Mouse (Mus musculus): Measurements from ENCODE around the gene Zfp618.

Gene Zfp618

DNA sequence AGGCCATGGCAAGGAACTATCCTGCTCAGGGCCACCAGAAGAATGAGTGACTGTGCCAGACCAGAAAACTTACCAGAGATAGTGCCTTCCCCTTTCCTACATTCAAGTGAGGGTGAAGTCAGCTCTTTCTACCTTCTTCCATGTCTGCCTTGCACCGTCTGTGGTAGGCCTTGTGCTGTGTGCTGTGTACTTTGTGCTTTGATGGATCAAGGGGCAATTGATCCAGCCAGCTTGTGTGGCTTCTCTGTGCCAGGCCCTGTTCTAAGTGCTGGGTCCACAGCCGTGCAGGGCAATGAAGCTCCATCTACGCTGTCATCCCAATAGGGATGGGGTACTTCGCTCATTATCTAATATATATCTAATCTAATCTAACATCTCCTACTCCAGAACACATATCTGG is 98.0 kb downstream of the Zfp618 start:
- intact Hi-C loops (cut with DNase I), result no loop called here

DNA sequence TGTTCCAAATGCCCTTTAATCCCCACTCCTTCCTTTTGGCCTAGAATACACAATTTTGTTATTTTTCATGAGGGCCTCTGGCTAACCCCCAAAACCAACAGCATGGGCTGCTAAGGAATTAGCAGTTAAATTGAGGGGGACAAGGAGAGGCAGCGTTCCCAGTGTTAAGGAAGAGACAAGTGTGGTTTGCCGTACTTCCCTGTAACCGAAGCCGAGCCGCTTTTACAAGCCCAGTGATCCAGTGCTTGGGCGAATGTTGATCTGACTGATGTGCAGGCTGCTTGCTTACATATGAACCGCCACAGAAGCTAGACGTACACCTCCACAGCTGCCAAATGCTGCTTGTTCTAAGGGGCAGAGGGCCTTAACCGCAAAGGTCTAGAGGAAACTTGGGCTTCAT is 99.5 kb downstream of the Zfp618 start:
- intact Hi-C loops (cut with DNase I), result no loop called here

DNA sequence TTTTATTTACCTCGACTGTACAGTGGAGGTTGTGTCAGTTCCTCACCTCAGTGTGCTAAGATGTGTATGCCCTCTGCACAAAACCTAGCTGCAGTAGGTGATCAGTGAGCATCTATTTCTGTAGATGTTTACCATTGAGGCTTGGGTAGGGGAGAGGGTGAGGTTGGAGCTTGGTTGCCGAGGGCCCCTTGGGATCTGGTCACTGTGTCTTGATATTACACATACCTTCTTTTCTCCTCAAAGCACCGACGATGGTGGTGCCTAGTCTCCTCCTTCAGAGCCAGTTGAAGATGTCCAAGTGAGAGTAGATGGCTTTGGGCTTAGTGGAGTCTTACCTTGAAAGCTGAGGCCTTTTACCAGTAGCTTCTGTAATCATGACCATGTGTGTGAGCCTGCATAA is 101.4 kb downstream of the Zfp618 start:
- intact Hi-C loops (cut with DNase I), result no loop called here

DNA sequence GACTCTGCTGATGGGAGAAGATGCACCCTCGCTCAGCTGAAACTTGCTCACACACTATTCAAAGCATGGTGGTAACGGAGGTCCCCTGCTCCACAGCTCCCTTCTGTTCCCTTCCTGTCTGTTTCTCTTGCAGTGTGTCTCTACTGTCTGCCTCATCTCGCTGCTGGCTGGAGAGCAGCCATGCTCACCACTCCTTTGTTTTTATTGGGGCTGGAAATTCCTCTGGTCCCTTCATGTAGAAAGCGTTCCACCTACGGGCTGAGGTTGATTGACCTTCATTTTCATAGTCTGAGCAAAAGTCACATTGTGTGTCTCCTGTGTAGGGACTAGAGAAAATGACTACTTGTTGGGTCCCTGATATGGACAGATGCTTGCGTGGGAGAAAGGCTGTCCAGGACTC is 102.4 kb downstream of the Zfp618 start:
- intact Hi-C loops (cut with DNase I), result no loop called here

DNA sequence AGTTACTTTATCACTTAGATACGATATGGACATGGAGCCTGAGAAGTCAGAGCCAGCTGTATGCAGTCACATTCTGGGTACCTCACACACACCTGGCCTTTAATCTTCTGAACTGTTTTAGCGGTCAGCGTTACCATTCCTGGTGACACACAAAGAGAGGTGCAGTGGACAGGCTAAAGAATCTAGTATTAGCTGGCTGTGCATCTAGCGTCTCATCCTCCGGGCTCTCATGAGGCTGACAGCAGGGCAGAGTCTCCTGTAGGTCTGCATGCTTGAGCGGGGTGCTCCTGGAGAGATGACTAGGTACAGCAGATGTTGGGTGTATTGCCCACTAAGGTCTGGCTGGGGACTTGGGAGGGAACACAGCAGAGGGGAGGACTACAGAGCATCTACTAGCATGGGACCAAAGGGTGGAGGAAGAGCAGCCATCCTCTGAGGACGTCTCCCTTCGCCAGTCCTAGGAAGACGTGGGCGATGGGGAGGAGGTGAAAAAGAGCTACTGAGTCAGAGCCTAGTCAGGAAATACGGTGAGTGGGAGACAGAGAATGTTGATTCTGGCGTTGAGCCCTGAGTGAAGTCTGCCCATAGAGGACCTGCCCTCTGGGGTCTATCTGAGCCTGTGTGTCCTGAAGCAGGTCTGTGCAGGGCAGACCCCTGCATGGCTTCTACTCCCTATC is 103.3 kb downstream of the Zfp618 start:
- intact Hi-C loops (cut with DNase I), result no loop called here

DNA sequence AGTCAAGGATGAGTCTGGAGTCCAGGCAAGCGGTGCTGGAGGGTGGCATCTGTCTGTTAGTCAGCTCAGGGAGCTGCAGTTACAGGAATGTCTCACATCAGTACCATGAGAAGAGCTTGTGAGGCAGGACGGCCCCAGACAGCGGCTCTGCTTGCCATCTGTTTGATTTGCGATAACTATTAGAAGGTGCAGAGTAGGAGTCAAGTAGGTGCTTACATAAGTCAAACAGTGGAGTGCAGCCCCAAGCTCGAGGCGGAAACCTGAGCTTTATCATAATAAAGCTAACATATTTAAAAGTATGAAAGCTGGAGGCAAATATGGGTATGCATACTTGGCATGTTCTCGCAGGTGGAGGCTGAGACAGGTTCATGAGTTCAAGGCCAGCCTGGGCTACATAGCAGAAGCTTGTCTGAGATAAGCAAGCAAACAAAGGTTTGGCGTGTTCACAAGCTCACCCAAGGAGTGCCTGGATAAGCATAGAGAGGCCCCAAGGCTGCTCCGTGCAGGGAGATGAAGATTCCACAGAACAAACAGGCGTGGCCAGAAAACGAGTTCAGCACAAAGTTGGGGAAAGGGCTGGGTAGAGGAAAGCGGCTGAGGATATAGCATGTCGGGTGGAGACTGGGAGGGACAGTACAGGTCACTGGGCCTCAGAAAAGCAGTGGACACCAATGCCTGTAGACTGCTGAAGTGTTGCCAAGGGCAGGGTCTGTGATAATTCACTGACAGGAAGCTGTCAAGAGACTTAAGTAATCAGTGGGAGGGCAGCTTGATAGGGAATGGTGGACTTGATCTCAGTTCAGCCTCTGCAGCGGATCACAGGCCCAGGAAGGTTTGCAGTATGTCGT is 106.3 kb downstream of the Zfp618 start:
- intact Hi-C loops (cut with DNase I), result no loop called here

DNA sequence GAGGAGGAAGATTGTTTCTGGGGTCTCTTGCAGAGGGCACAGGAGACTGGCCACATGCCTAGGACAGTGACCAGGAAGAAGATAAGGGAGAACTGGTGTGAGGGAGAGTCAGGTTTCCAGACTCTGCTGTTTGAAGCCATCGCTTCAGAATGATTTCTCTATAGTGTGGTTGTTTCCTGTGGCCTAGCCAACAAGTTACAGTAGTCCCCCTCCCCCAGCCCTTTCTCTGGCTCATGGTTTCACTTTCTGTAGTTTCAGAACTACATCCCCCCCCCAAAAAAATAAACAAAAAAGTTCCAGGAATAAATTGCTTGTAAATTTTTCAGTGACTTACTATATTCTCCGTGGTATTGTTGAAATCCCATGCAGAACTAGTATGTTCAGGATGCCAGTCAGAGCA is 107.8 kb downstream of the Zfp618 start:
- intact Hi-C loops (cut with DNase I), result no loop called here

DNA sequence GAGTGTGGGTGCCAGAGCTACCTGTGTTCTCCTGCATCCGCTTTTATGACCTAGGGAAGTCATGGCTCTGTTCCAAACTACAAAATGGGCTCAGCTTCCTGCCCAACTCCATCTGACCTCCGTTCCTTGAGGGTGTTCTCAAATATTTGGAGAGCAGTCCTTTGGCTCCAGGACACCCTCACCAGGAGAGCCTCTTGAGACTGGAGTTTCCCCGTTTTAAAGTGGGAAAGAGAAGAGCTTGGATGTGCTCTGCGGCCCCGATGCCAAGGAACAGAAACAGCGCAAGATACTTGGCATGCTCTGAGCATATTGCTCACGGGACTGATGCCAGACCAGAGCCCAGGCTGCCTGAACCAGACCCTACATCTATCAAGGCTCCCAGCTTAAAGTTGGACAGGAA is 113.8 kb downstream of the Zfp618 start:
- intact Hi-C loops (cut with DNase I), result no loop called here

DNA sequence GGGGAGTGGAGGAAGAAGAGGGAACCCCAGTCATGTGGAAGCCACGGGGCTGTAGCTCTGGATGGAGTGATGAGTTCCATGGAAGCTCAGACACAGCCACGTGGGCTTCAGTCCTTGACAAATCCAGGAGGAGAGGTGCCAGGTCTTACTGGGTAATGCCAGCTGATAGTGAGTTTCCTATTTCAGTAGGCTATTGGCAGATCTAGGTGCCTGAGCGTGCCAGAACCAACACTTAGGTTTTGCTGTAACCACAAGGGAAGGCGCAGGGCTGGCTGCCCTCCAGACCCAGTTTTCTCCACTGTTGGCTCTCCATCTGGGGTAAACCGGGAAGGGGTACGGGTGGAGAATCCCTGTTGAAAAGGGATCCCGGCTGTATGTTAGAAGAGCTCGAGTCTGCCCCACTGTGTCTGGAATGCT is 119.1 kb downstream of the Zfp618 start:
- intact Hi-C loops (cut with DNase I), result no loop called here

DNA sequence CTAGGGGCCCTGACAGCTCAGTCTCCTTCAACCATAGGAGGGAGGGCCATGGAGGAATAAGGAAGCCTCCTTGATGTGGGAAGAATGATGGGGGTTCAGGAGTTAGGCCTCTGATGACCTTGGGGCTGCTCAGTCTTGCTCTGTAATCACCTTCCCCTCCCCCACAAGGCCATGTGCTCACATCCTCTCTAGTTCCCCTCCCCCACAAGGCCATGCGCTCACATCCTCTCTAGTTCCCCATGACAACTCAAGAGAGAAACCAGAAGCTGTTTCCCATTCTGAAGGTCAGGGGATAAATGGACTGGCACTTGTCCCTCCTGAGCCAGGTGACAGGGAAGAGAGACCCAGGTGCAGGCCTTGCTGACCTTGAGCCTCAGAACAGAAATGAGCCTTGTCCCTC is 124.1 kb downstream of the Zfp618 start:
- intact Hi-C loops (cut with DNase I), result no loop called here

DNA sequence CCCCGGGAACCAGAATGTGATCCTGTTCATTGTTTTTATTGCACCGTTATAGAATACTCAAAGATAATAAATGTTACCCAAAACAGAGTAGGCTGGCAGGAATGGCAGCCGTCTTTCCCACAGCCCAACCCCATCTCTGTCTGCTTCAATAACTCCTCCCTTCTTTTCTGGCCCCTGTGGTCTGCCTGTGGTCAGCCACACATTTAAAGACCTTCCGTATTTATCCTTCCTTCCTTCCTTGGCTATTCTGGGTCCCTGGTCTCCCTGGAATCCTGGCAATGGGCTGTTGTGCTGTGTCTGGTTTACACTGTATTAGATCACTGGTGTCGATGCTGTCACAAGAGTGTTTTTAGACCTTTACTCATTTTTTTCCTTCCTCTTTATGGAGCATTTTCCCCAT is 125.8 kb downstream of the Zfp618 start:
- intact Hi-C loops (cut with DNase I), result no loop called here

DNA sequence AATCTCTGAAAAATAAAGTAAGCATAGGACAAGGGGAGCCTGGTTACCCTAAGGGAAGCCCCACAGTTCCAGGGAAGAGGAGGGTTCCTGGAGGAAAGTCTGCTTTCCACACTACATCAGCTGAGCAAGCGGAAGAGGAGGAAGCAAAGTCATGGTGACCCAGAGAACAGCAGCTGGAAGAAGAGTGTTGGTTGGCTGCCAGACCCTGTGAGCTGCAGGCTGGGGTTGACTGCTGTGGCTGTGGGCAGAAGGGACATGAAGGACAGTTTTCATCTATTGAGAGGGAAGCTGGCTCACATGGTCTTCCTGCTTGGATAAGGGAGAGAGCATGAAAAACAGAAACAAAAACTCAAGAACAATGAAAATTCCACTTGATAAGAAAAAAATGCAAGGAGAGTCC is 132.2 kb downstream of the Zfp618 start:
- intact Hi-C loops (cut with DNase I), result no loop called here

DNA sequence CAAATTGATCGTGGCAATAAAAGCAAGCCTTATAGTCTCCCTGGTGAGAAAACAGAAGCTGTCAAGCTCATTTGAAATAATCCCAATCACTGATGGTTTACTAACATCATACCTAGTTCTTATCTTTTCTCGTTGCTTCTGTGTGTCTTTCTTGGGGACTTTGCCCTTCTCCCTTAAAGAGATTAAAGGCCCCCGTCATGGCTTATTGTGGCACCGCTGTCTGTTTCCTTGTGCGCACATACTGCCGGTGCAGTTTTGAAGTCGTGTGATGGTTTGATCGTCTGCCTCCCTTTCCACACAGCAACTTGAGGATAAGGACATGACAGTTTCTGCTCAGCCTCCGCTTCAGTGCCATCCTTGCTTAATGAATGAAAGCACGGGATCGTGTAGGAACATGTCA is 135.1 kb downstream of the Zfp618 start:
- intact Hi-C loops (cut with DNase I), result no loop called here

DNA sequence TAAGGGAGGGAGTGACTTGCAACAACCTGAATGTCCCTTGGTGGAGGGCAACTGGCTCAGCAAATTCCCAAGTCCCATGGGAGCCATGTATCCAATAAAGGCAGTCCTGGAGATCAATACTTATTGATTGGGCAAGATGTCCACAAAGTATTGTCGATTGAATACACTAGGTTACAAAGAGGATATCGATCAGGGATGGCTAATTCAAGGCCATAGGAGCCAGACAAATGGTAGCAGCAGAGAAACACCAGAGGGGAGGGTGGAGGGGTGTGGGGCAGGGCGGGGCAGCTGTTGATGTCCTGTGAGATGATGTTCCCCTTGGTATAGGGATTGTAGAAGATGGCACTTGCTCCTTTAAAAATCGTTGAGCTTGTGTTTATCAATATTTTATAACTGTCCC is 136.7 kb downstream of the Zfp618 start:
- intact Hi-C loops (cut with DNase I), result no loop called here

DNA sequence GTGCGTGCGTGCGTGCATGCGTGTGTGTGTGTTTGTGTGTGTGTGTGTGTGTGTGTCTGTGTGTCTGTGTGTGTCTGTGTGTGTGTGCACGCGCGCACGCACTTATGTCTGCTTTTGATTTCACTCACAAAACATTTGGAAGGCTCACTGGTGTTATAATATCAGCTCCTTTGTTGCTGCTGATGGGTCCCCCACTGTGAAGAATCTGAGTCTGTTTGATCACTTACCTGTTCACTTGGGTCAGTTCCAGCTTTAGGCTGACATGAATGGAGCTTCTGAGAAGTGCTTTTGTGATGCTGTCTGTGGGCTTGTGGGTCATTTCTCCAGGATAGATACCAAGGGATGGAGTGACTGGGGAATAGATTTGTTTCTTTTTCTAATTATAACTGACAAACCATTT is 140.3 kb downstream of the Zfp618 start:
- intact Hi-C loops (cut with DNase I), result no loop called here

DNA sequence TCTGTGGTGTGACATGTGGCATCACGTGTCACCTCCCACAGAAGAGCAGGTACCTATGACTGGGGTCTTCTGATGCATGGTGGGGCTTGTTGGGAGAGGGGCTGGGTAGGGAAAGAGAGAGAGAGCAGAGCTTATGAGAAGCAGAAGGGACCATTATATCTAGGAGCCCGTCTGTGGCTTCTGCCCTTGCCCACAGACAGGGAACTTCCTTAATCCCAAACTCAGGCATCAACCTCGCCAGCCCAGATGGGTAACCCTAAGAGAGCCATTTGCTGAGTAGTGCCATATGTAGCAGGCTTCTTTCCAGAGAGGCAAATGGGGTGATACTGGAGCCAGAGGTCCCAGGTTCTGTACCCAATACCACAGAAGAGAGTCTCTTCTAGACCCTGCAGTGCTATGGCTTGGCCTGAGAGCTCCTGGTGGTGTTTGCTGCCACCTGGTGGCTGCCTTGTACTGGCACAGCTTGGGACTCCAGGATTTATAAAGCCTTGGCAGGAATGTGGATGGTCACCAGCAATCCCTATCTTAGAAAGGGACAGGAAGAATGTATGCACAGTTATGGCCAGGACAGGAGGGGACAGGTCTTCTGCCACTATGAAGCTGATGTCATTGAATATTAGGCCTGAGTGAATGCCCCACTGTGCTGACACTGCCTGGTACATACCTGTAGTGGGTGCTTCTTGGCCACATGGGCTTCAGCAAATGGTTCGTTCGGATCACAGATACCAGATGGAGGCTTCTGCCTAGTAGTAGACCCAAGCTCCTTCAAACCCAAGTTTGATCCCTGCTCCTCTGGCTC is 153.5 kb downstream of the Zfp618 start:
- intact Hi-C loops (cut with DNase I), result loop anchor here (1.0 to 10.0 kb wide), 4 partner anchors 154 to 338 kb away; partner anchors contain the start of gene Zfp618

DNA sequence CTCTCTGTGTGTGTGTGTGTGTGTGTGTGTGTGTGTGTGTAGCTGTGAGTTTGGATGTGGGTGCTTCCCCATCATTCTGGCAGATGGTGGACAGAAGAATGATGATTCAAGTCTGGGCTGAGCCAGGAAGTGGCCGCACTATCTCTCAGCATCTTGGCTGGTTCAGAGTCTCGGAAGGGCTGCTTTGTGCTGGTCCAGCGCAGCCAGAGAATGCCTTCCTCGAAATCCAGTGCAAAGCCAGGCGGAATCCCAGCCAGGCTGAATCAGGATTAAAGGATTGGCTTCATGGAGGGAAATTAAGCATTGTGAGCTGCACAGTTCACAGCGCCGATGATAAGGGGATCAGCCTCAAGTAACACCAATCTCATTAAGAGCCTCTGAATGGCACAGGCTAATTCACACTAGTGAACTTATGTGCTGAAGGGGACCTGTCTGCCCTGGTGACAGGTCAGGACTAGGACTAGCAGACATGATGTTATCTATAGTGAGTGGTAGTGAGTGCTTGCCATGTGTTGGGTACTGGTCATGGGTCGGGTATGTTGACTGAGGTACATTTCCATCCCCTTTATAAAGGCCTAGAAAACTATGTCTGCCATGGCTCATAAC is 159.6 kb downstream of the Zfp618 start:
- intact Hi-C loops (cut with DNase I), result no loop called here

DNA sequence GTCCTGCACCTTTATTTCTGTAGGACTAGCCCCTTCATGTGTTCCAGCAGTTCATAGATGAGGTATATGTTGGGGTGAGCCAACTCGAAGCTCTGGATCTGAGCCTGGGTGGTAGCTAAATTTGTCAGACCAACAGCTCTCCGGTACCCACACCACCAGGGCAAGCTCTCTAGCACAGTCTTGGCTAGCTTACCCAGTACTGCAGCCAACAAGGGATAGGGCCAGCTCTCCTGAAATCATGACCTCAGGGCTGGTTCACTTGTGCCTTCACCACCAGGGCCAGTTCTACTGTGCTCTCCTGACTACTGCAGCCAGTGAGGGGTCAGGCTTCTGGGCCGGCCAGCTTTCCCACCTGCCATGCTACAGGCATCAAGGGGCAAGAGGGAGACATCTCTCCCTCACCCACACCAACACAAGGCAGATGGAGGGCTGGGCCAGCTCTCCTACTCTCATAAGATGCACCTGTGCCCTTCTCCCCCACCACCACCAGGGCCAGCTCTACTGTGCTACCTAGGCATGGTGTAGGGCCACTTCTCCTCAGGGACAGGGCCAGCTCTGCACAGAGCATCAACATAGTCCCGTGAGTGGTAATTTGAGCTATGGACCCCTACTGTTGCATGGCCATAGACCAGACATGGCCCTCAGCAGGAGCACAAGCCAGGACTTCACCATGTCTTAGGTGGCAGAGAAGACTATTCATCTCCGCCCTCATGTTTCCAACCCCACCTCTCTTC is 164.7 kb downstream of the Zfp618 start:
- intact Hi-C loops (cut with DNase I), result no loop called here

DNA sequence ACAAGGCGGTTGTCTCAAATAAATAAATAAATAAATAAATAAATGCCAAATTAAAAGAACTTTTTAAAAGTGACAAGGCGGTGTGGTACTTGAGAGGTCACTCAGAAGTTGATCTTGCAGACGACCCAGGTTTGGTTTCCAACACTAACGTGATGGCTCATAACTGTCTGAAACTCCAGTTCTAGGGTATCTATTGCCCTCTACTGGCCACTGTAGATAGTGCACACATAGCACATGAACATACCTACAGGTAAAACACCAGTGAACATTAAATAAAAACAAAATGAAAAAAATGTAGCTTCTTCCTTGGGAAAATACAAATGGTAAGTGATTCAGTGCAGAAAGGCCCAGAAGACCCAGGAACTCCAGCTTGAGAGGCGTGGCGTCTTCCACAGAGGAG is 181.9 kb downstream of the Zfp618 start:
- intact Hi-C loops (cut with DNase I), result no loop called here

DNA sequence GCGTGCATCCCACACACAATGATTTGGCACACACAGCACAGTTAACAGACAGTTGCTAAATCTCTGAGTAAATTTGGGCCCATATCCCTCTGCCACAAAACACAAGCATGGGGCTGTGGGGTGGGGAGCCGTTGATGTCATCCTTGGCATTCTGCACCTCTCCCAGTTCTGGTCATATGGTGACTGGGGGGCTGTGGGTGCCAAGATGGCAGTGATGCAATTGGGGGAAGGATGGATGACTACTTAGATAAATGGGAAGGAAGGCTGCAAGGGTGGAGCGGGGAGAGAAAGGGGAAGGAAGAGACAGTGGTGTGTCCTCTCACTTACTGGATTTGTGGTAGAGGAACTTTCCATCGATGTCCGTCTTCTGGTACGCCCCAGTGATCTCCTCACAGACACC is 185.8 kb downstream of the Zfp618 start:
- intact Hi-C loops (cut with DNase I), result no loop called here

DNA sequence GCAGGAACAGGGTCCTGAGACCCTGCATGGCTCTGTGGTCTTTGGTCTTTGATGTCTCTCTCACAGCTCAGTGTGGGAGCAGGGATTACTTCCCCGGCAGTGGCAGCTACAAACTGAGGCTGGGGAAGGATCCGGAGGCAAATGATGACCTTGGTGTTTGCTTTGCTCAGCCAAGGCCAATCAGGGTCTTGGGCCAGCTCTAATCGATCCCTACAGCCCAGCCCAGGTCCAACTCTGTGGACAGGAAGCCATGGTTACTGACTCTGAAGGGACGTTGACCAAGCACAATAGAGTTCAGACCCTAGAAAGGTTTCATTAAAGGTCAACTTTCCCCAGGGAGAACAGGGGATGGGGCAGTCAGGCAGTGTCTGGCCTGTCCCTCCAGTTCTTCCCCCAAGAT is 188.7 kb downstream of the Zfp618 start:
- intact Hi-C loops (cut with DNase I), result no loop called here

Measured in adrenal gland (tissue).